Mouse (Mus musculus) gonadal fat pad, adult 2 months (tissue): Measurements from ENCODE around the gene Nop9. TPM values are rescaled to one million over a fixed set of nuclear protein-coding genes. Genes with fewer than 3 reads are reported as not detected.

Experiments used
- polyA plus RNA-seq: library from polyadenylated mRNA; depleted of rRNA; stranded (reverse); fragments of >200 nt; gene quantifications from 2 replicates; pipeline ENCODE4 v1.2.3, GENCODE M21; 2012; rRNA removed

The Nop9 gene
- polyA plus RNA-seq, 1 experiment, result 18.1 TPM

Other genes with a start within 250 kb of the Nop9 start
- 0.39 and 0.74 TPM in 2 replicates for gene Cpne6, start 235.2 kb upstream of the Nop9 start, polyA plus RNA-seq
- not detected in 2 replicates for gene Nrl, start 220.7 kb upstream of the Nop9 start, polyA plus RNA-seq
- 46.6 and 53.5 TPM in 2 replicates for gene Pck2, start 205.4 kb upstream of the Nop9 start, polyA plus RNA-seq
- 186 and 207 TPM in 2 replicates for gene Dcaf11, start 185.7 kb upstream of the Nop9 start, polyA plus RNA-seq
- gene A730061H03Rik, start 185.3 kb upstream of the Nop9 start, polyA plus RNA-seq, result 5.5 and 6.6 TPM in 2 replicates
- gene Fitm1, start 170.1 kb upstream of the Nop9 start, polyA plus RNA-seq, result 1.6 and 4.0 TPM in 2 replicates
- 62.8 and 71.9 TPM in 2 replicates for gene Psme1, start 167.6 kb upstream of the Nop9 start, polyA plus RNA-seq
- gene Emc9, start 160.4 kb upstream of the Nop9 start, polyA plus RNA-seq, result 37.4 and 62.0 TPM in 2 replicates
- gene Psme2, start 154.6 kb upstream of the Nop9 start, polyA plus RNA-seq, result 85.1 and 122 TPM in 2 replicates
- 29.9 and 31.3 TPM in 2 replicates for gene Rnf31, start 154.0 kb upstream of the Nop9 start, polyA plus RNA-seq
- 63.1 and 66.8 TPM in 2 replicates for gene Irf9, start 142.1 kb upstream of the Nop9 start, polyA plus RNA-seq
- 8.0 and 30.7 TPM in 2 replicates for gene Rec8, start 127.7 kb upstream of the Nop9 start, polyA plus RNA-seq
- 93.1 and 112 TPM in 2 replicates for gene Ipo4, start 109.7 kb upstream of the Nop9 start, polyA plus RNA-seq
- 3.5 and 4.7 TPM in 2 replicates for gene Gm49378, start 107.8 kb upstream of the Nop9 start, polyA plus RNA-seq
- gene Tm9sf1, start 101.9 kb upstream of the Nop9 start, polyA plus RNA-seq, result 103 and 117 TPM in 2 replicates
- 4.4 and 4.6 TPM in 2 replicates for gene Tssk4, start 95.5 kb upstream of the Nop9 start, polyA plus RNA-seq
- gene Mdp1, start 85.2 kb upstream of the Nop9 start, polyA plus RNA-seq, result 33.1 and 34.8 TPM in 2 replicates
- gene Gmpr2, start 73.8 kb upstream of the Nop9 start, polyA plus RNA-seq, result 17.9 and 24.6 TPM in 2 replicates
- gene Nedd8, start 73.6 kb upstream of the Nop9 start, polyA plus RNA-seq, result 262 and 441 TPM in 2 replicates
- 12.3 and 12.4 TPM in 2 replicates for gene Tinf2, start 63.9 kb upstream of the Nop9 start, polyA plus RNA-seq
- gene Tgm1, start 31.8 kb upstream of the Nop9 start, polyA plus RNA-seq, result 4.3 and 4.4 TPM in 2 replicates
- gene Rabggta, start 23.4 kb upstream of the Nop9 start, polyA plus RNA-seq, result 48.4 and 49.0 TPM in 2 replicates
- 92.5 and 99.0 TPM in 2 replicates for gene Dhrs1, start within 50 bp of the Nop9 start, polyA plus RNA-seq
- 5.9 and 8.3 TPM in 2 replicates for gene Cideb, start 12.8 kb downstream of the Nop9 start, polyA plus RNA-seq
- gene Ltb4r2, start 15.7 kb downstream of the Nop9 start, polyA plus RNA-seq, result 1.5 and 2.2 TPM in 2 replicates
- 3.8 and 4.6 TPM in 2 replicates for gene Ltb4r1, start 20.3 kb downstream of the Nop9 start, polyA plus RNA-seq
- gene Adcy4, start 38.4 kb downstream of the Nop9 start, polyA plus RNA-seq, result 12.6 and 13.6 TPM in 2 replicates
- gene Ripk3, start 43.2 kb downstream of the Nop9 start, polyA plus RNA-seq, result 9.1 and 10.7 TPM in 2 replicates
- gene Nfatc4, start 77.5 kb downstream of the Nop9 start, polyA plus RNA-seq, result 12.1 and 12.7 TPM in 2 replicates
- 3.4 and 4.9 TPM in 2 replicates for gene Nynrin, start 108.3 kb downstream of the Nop9 start, polyA plus RNA-seq
- 0.28 and 0.54 TPM in 2 replicates for gene Cbln3, start 138.7 kb downstream of the Nop9 start, polyA plus RNA-seq
- gene Khnyn, start 139.3 kb downstream of the Nop9 start, polyA plus RNA-seq, result 14.3 and 14.7 TPM in 2 replicates
- gene Sdr39u1, start 154.6 kb downstream of the Nop9 start, polyA plus RNA-seq, result 62.6 and 68.9 TPM in 2 replicates
- gene Cma1, start 199.0 kb downstream of the Nop9 start, polyA plus RNA-seq, result 2.0 and 2.6 TPM in 2 replicates
- not detected in 2 replicates for gene Cma2, start 205.3 kb downstream of the Nop9 start, polyA plus RNA-seq